Mouse (Mus musculus): ENCODE measurements at regions not wholly inside any gene's neighbourhood (a gene's known extent, or its start where the extent isn't known, plus 50 kb on each side); places are given as distances from the start of the nearest gene placed in this dataset.
A peak's percentile ranks its signal among the peaks of the same experiment; 100 is the strongest.
"Not testable (repeated sequence)": the region's sequence is repeated elsewhere in the genome, so short reads cannot be mapped to it uniquely, and the experiment has no call there.

DNA sequence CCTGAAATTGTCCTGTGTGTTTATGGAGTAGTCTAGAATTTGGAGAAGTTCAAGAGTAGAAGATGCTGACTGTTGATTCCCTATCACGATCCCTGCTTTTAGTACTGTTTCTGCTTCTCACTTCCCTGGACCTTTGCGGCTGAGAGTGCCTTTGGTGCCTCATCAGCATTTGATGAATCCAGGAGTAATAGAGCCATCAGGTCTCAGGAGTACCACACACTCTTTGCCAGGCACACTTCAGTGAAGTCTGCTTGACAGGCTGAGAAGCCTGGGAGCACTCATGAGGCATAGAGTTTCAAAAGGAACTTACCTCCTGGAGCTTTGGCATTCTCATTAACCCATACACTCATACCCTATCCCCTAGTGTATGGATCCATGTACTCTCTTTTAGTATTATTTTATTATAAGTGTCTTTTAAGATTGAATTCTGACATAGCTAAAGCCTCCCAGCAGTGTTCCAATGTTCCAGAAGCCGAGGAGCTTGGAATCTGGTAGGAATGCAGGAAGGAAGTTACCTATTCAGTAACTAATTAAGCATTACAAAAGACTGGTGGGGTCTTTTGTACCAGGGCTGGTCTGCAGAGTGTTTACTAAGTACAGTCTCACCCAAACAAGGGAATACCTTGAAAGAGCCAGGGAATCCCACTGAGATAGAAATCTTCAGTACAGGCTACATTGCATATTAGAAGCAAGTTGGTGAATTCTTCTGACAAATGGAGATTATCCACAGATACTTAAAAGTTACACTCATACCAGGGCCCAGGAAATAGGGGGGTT, 139.7 kb downstream of the Tex13c3 start:
- ATAC-seq (ENCODE audit: poor library complexity, severe bottlenecking) = not testable (repeated sequence)

DNA sequence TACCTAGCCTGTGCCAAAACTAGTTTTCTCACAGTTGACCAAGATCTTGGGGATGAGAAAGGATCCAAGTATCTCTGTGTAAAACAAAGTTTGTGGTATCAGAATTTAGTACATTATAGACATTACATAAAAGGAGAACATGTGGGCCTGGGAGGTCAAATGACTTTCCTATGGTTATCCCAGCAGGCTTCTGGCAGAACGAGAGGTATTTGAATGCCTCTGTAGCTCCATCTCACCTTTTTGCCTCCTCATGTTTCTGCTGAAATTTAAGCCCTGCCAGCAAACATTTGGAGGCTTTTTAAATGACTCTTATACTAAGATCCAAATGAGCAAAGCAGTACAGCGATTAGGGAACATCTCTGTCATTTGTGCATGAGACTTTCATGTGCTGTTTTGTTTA, 167.8 kb downstream of the Tex13c3 start:
- ATAC-seq (ENCODE audit: poor library complexity, severe bottlenecking) = no peak

DNA sequence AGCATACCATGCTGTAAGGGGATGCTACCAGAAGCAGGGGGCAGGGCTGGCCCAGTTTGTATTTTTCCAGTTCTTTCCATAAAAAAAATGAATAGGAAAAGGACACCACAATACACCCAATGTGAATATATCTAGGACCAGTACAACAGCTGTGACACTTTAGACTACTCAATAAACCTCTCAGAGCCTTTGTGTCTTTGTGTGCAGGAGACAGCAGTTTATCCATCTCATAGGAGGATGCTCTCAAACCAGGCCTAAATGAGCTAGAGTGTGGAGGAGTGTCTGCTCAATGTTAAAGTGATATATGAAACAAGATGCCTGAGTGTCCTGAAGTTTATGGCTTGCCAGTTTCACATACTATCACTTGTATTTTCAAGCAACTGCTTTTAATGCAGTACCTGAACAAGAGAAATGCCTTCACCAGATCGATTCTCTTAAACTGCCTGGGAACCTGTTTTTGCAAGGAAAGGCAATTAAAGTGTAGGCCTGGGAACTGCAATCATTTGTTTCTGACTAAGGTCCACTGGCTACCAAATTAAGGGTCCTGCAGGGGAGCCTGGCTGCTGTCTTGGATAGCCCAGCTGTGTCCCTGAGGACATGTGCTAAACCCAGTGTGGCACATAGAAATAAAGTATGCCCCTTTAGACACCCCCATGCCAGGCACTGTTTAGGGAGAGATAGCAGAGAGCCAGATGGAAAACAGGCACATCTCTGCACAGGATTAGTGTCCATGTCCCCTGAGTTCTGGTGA, 169.1 kb downstream of the Tex13c3 start:
- no peak for ATAC-seq (ENCODE audit: poor library complexity, severe bottlenecking)

DNA sequence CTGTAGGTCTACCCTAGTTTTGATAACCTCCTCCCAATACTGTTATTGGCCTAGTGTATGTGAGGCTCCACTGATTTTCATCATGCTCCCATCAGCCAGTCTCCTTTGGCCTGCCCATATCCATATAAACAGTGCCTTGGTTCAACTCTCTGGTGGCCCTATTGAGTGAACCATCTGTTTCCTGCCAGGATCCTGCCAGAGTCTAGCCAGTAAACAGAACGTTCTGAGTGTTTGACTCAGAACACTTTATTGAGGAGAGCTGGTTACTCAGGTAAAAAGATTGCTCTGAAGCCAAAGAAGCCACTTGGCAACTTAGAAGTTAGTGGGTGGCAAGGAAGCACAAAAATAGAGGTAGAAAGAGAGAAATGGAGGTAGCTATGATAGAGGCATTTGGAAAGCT, 169.7 kb downstream of the Tex13c3 start:
- no peak for ATAC-seq (ENCODE audit: poor library complexity, severe bottlenecking)

DNA sequence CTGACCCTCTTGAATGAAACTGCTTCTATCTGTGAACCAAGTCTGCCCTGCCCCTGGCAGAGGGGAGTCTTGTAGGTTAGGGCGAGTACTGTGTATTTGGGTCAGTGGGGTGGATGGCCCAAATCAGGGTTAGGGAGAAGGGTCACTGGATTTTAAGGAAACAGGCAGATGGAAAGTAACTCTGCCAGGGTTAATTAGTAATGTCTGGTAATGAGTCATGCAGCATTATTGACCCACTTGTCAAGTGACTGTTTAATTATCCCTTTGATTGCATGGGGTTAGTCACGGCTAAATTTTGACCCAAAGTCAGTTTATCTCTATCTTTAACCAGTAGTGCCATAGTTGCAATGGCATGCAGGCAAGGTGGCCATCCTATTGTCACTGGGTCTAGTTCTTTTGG, 192.9 kb downstream of the Tex13c3 start:
- ATAC-seq (ENCODE audit: poor library complexity, severe bottlenecking) = no peak

DNA sequence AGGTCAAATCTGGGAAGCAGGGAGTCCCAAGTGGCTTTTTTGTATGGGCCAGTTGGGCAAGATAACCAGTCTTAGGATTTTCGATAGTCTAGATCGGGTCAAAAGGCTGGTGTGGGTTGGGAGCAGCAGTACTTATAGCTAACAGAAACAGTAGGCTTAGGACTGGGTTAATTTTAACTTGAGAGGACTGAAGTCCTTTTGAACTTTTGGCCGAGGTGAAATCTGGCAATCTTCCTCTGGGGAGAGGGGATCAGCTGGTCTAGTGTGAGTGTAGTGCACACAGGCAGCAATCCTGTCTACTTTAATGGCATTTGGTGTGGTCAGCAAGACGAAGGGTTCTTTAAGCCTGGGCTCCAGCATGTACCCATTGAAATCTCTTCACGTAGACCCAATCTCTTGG, 194.7 kb downstream of the Tex13c3 start:
- ATAC-seq (ENCODE audit: poor library complexity, severe bottlenecking) = no peak

DNA sequence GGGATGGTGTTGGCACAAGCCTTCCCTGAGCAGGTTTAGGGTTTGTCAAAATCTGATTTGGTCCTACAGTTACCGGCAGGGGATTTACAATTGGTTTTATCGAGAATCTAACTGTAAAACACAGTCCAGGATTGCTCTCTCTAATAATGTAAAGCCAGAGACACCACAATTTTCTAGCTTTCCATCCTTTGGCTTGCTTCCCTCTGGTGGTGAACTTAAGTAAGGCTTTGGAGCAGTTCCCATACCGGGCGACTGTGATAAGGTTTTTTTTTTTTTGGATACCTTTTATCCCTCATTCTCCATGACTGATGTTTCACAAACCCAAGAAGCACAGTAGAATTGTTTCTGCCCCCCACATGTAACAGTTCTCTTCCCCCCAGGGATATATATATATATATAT, 195.3 kb downstream of the Tex13c3 start:
- ATAC-seq (ENCODE audit: poor library complexity, severe bottlenecking) = no peak

DNA sequence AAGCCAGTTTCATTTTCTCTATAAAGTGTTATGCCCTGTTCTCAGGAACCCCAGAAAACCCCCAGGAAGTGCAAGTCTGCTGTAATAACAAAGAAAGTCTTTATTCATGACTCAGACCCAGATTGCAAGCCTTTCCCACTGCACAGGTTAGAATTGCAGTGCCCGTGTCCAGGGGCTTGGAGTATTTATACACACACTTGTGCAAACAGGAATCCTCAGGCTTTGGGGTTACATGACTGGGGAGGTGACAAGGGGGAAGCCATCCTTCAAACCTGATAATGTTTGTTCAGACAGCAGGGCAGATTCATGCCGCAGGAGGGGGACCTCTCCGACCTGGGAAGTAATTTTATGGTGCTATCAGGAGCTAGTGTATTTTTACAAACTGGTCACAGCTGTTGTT, 198.0 kb downstream of the Tex13c3 start:
- ATAC-seq (ENCODE audit: poor library complexity, severe bottlenecking) = no peak

DNA sequence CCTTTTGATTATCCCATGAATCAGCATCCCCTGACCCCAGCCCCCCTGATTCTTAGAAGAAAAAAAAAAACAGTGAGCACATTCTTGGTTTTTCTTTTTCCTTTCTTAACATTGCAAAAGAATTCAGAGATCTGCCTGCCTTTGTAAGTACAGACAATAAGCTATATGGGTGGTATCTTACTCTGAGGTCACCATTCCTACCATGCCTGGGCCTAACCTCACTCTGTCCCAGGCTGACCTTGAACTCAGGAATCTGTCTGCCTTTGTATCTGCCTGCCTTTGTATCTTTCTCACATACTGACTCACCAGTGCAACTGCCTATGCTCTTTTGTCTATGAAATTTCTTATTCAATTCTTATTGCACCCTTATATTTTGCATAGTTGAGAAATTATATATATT, 216.9 kb downstream of the Tex13c3 start:
- no peak for ATAC-seq (ENCODE audit: poor library complexity, severe bottlenecking)

DNA sequence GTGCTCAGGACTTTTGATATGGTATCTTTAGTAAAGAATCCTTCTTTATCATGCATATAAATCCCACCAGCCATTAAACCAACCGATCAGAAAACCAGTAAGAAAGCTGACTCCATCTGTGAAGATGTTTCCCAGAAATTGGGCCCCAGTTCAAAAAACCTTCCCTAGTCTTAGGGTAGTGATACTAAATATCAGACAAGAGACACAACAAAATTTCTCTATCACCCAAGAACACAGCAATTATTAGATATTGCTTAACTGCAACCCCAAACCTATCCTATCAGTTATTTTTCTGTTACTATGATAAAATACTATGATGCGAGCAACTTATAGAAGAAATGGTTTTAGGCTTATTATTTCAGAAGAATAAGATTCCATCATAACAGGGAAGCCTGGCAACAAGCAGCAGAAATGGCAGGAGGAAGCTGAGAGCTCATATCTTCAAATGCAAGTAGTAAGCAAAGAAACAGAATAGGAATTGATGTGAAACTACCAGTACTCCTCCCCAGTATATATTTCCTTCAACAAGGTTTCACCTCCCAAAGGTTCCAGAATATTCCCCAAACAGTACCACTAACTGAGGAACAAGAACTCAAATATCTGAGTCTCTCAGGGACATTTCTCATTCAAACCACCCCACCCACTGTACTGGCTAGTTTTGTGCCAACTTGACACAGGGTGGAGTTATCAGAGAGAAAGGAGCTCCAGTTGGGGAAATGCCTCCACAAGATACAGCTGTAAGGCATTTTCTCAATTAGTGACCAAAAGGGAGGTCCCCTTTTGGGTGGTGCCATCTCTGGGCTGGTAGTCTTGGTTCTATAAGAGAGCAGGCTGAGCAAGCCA, 234.1 kb downstream of the Tex13c3 start:
- ATAC-seq (ENCODE audit: poor library complexity, severe bottlenecking) = no peak

DNA sequence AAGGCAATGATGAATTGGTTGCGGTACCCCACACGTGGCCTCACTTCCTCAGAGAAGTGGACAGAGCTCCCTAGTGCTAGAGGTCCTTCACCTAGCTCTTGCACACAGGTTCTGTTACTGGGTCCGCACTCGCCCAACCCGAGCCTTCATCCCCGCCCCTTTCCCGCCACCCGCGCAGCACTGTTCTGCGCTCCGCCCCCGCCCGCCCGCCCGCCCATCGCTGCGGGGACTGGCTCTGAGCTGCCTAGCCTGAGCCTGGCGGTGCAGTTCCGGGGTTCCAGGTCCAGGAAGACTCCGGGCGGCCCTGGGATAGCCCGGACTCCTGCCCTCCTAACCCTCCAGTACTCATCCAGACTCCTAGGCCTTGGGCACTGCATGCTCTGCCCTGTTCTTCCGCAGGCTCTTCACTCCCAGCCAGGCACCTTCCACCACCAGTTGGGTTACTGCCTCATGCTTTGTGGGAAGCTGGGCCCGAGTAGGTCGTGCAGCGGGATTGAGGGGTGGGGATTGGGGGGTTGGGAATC, 243.3 kb downstream of the Tex13c3 start:
- ATAC-seq (ENCODE audit: poor library complexity, severe bottlenecking) = peak; percentile 83

DNA sequence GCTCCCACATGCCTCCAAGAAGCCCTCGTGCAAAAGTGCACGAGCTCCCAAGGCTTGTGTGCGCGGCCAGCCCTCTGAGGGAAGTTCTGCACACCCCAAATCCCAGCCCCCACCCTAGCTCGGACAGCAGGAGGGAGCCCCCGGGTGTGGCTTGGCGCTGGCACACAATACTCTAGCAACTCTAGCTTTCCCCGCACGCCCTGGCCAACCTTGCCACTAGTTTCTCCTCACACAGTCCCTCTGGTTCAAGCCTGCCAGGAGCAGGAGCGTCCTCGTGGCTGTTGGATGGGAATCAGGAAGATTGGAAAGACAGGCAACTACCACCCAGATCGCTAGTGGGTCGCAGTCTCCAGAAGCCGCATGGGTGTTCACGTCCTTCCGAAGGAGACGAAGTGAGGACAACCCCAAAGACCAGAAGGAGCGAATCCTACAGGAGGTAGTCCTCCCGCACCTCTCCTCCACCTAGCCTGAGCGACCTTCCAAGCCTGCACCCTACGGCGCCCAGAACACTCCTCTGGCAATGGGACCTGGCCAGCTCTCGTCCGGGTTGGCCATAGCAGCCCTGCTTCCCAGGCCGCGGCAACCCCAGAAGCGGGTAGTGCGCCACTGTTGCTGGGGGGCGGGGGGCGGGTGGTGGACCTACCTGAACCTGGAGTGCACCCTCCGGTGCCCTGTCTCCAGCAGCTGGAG, 243.9 kb downstream of the Tex13c3 start:
- peak; percentile 56 for ATAC-seq (ENCODE audit: poor library complexity, severe bottlenecking)

DNA sequence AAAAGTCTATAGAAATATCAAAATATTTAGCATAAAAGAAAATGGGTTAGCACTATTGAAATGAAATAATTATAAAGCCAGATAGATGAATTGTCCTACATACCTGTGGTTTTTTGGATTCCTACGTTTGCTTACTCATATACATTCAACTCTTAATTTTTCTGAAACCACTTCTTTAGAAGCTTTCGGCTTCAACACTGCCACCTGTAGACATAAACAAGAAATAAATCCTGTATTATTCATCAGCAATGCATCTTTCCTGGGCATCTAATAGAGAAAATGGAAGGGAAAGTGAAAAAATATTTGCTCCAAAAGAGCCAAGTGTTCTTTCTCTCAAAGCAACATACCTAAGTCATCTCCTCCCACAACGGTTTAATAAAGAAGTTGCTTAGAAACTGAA, 245.7 kb downstream of the Tex13c3 start:
- no peak for ATAC-seq (ENCODE audit: poor library complexity, severe bottlenecking)

DNA sequence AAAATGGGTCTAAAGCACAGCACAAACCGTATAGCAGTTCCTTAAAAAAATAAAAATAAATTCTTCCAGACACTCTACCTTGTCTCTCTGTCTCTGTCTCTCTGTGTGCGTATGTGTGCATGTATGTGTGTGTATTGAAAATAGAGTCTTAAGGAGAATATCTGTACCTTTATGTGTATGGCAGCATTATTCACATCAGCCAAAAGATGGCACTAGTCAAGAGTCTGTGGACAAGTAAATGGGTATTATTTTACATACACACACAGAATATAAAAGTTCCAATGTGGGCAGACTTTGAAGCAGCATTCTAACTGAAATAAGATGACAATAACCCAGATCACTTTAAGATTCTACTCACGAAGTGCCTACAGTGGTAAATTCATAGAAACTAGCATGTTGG, 249.3 kb downstream of the Tex13c3 start:
- no peak for ATAC-seq (ENCODE audit: poor library complexity, severe bottlenecking)

DNA sequence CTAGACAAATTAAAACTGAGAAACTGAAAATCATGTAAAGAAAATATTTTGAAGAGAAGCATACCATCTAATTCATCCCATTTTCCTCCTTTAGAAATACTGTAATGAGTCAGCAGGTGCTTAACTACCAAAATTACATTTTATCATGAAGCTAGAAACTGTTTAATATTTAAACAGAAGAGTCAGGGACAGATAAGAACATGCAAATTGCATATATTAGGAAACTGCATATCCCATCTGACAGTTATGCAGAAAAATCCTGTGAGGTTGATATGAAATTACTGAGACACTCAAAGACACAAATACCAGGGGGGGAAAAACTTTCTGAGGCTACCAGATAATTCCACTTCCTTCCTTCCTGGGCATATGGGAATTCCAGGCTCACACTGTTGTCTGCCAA, 257.8 kb downstream of the Tex13c3 start:
- no peak for ATAC-seq (ENCODE audit: poor library complexity, severe bottlenecking)

DNA sequence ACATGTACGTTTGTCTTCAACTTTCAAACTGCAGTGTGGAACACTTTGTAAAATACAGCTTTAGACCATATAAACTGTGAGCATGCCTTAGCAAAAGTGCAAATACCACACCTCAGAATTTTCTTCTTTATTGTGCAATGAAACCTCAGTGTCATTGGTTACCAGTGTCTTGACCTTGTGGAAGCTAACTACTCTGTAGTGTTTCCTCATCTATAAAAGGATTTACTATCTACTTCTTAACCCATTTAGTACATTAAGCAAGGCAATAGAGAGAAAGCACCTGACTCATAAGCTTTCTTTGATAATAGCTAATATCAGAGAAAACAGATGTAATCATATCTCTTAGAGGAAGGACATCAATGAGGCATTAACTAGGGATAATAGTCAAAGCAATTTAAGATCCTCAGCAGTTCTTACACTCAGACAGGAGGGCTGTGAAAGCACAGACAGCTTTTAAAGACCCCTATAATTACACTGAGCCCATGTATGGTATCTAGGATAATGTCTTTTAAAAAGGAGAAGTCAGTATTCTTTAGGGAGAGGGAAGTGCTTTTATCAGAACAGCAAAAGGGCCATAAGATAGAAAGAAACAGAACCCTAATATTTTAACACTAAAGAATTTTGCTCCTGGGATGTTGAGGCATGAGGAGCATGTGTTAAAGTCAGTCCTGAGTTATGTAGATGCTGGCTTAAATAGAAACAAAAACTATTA, 260.2 kb downstream of the Tex13c3 start:
- no peak for ATAC-seq (ENCODE audit: poor library complexity, severe bottlenecking)

DNA sequence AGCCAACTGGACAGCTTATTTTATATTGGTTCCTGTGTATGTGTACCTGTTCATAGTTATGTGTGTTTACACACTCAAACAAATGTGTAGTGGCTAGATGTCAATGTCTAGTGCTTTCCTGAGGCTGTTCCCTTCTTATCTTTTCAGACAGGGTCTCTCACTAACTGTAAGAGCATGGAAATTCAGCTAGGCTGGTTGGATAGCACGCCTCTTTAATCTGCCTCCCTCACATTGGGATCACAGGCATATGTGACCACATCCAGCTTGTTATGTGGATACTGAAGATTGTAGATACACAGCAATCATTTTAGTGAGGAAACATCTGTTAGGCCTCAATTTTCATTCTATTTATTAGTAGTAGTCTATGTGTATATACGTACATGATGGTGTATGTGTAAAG, 261.4 kb downstream of the Tex13c3 start:
- ATAC-seq (ENCODE audit: poor library complexity, severe bottlenecking) = no peak

DNA sequence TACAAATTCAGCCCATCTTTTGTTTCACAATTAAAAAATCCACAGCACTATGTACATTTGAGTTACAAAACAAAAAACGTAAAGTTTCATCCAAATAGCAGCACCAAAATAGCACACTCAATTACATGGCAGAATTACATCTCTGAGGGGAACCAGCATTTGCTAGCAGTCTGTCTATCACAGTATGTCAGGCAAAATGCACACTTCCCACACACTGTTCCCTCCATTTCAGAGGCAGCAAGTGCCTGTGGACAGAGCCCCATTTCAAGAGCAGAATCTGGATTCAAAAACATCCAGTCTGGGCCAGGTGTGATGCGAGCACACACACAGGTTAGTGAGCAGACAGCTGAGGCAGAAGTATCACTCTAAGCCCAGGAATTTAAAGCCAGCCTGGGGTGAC, 261.8 kb downstream of the Tex13c3 start:
- ATAC-seq (ENCODE audit: poor library complexity, severe bottlenecking) = no peak

DNA sequence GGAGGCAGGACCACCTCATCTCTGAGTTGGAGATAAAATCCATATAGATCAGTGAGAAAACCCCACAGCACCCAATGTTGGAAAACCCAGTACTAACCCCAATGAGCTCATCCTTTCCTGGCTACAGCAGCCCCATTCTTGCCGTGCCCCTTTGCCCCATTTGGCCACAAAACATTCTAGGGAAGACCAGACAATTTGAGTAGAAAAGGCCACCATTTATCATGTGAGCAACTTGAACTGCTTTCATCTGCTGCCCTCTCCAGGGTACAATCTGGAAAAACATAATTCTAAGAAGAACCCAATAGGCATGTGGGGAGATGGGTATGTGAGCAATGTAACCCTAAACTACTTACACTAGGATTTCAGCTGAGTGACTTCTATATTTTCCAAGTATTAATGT, 274.7 kb downstream of the Tex13c3 start:
- no peak for ATAC-seq (ENCODE audit: poor library complexity, severe bottlenecking)

DNA sequence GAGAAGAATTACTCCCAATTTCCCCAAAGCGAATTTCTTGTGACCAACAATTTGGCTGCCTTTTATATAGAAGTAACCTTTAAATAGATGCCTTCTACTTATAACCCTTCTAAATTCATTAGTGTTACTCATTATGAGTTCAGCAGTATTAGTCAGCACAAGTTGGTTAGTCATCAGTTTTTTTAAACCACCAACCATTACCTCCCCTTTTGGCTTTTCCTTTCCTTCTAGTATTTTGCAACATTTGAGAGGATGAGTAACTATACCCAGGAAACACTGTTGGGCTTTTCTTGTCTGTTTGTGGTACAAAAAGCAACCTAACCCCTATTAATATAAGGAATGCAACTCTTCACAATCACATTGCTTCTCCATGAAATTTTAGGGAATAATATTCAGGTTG, 278.6 kb downstream of the Tex13c3 start:
- no peak for ATAC-seq (ENCODE audit: poor library complexity, severe bottlenecking)
